Mouse (Mus musculus) ES-E14 (cell line): ENCODE results near the gene Slc45a1. TPM values are rescaled to one million over a fixed set of nuclear protein-coding genes. Genes with fewer than 3 reads are reported as not detected.
A peak's percentile ranks its signal among the peaks of the same experiment; 100 is the strongest.

ENCODE experiments used
- DNase-seq: peaks from one replicate; pipeline ENCODE4 v3.0.0-alpha.2; 2013; ENCODE audit warnings: low read depth, low spot score
- H3K27ac ChIP-seq: 2 replicates; pipeline ENCODE4 v1.5.1; 2012; ENCODE audit warnings: low read depth, mild to moderate bottlenecking, low read length, moderate library complexity, mixed read lengths; ENCODE audit not compliant: poor library complexity, insufficient read depth, severe bottlenecking
- H3K36me3 ChIP-seq: 2 replicates; pipeline ENCODE4 v1.6.1; 2012; ENCODE audit warnings: mild to moderate bottlenecking, low read length, moderate library complexity, mixed read lengths; ENCODE audit not compliant: control insufficient read depth, poor library complexity, insufficient read depth, severe bottlenecking
- H3K4me1 ChIP-seq, 2 experiments: fragments of 150-350 bp in 1 of 2; sonication (generic) in 1 of 2; 2 replicates each; pipeline ENCODE4 v1.6.1; 2012; ENCODE audit warnings: low read length in 2 of 2, mild to moderate bottlenecking in 1 of 2, mixed read lengths in 1 of 2; ENCODE audit not compliant: control insufficient read depth in 2 of 2, insufficient read depth in 2 of 2, poor library complexity in 1 of 2
- H3K4me3 ChIP-seq, 2 experiments: fragments of 150-350 bp in 1 of 2; sonication (generic) in 1 of 2; 2 replicates each; pipeline ENCODE4 v1.5.1; 2012; ENCODE audit warnings: low read length in 2 of 2, low read depth in 1 of 2, mild to moderate bottlenecking in 1 of 2, mixed read lengths in 1 of 2; ENCODE audit not compliant: insufficient read depth in 1 of 2, poor library complexity in 1 of 2, severe bottlenecking in 1 of 2
- H3K9ac ChIP-seq: 2 replicates; pipeline ENCODE4 v1.6.1; 2012; ENCODE audit warnings: low read depth, mild to moderate bottlenecking, low read length, mixed read lengths; ENCODE audit not compliant: poor library complexity, insufficient read depth, severe bottlenecking
- H3K9me3 ChIP-seq: fragments of 150-350 bp; sonication (generic); 2 replicates; pipeline ENCODE4 v1.6.1; 2012; ENCODE audit warnings: low read depth, mild to moderate bottlenecking, low read length; ENCODE audit not compliant: control insufficient read depth, insufficient read depth
- CHD2 ChIP-seq: IDR thresholded peaks from 2 replicates; pipeline ENCODE4 v1.6.1; 2014; ENCODE audit warnings: mild to moderate bottlenecking, low read depth, low read length, inconsistent platforms
- HCFC1 ChIP-seq: IDR thresholded peaks from 2 replicates; pipeline ENCODE4 v1.6.1; 2012; ENCODE audit warnings: low read length, inconsistent platforms, borderline replicate concordance; ENCODE audit not compliant: insufficient read depth
- MAFK ChIP-seq: IDR thresholded peaks from 2 replicates; pipeline ENCODE4 v1.6.1; 2014; ENCODE audit warnings: mild to moderate bottlenecking, low read depth, low read length, inconsistent platforms; ENCODE audit not compliant: insufficient read depth
- ZC3H11A ChIP-seq: IDR thresholded peaks from 2 replicates; pipeline ENCODE4 v1.6.1; 2012; ENCODE audit warnings: low read depth, mild to moderate bottlenecking, inconsistent platforms, low read length, borderline replicate concordance
- ZNF384 ChIP-seq: IDR thresholded peaks from 2 replicates; pipeline ENCODE4 v1.6.1; 2012; ENCODE audit warnings: low read depth, low read length, inconsistent platforms
- in situ Hi-C, 2 experiments: fragments of 600-800 bp; cut with MboI; formaldehyde crosslinking; loops; one replicate each; pipeline ENCODE4 v1.15.1; 2025; ENCODE audit warnings: low sequenced_read_pairs in 2 of 2, inconsistent platforms in 1 of 2; ENCODE audit not compliant: unreplicated experiment in 2 of 2
- total RNA-seq: library from RNA; depleted of rRNA; stranded (reverse); fragments of 300-350 nt; gene quantifications from 2 replicates; pipeline ENCODE4 v1.2.3, GENCODE M21; 2012

The Slc45a1 gene
- total RNA-seq, 1 experiment: 0.98 TPM

DNA sequence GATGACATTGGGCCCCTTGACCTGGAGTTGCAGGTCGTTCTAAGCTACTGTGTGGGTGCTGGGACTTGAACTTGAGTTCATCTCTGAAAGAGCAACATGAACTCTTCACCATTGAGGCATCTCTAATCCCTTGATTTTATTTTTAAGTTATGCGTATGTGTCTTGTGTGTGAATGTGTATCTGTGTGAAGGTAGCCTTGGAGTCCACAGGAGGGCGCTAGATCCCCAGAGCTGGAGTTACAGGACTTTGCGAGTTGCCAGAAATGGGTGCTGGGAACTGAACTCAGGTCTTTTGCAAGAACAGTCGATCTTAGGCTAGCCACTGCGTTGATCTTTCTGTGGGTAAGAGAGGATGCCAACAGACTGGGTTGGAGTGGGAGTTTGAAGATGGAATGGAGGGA is 4.5 kb upstream of the Slc45a1 start:
- no peak overlapping the region for H3K9ac ChIP-seq
- H3K36me3 ChIP-seq: no peaks in the 10 kb centered on the region
- TF ChIP-seq ZNF384 (no peak), HCFC1 (no peak), CHD2 (no peak), ZC3H11A (peak; percentile 37; the same call in 1 of the 2 replicates), MAFK (no peak)
- in situ Hi-C loops: loop anchor here (10.0 to 25.0 kb wide), 2 partner anchors 231 to 248 kb away; no protein-coding TSS in a partner anchor
- no peak overlapping the region for H3K27ac ChIP-seq
- peak; percentile 63 for DNase-seq
- H3K4me3 ChIP-seq: no peak overlapping the region
- peaks cover 0 to 25% of the 10 kb centered on the region in 2 experiments; a peak in 2 of 4 replicates for H3K4me1 ChIP-seq
- no peaks in the 10 kb centered on the region for H3K9me3 ChIP-seq

DNA sequence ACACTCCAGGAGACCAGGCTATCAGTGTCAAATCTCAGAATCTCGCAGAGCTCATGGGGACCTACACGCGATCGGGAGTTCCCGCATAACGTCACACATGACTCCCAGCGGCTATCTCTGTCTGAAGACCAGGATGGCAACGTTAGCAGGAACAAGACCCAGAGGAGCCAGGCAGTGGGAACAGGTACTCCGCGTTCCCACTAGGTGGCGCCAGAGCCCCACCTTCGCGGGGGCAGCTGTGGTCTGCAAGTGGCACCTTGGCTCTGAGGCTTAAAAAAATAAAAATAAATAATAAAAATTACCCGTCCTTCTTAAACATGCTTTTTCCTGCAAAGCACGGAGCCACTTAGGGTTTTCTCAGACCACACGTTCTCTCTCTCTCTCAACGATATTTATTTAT is 4.0 kb upstream of the Slc45a1 start:
- peak; percentile 78; the same call in 1 of the 2 replicates for TF ChIP-seq ZNF384
- peak; percentile 98 for TF ChIP-seq ZC3H11A
- no peak for TF ChIP-seq MAFK
- no peak for TF ChIP-seq CHD2
- TF ChIP-seq HCFC1: no peak
- no peaks in the 10 kb centered on the region for H3K9me3 ChIP-seq
- peaks cover 0 to 22% of the 10 kb centered on the region in 2 experiments; a peak in 2 of 4 replicates for H3K4me1 ChIP-seq
- H3K4me3 ChIP-seq: no peak overlapping the region
- no peak overlapping the region for H3K9ac ChIP-seq
- no peak overlapping the region for H3K27ac ChIP-seq
- no peaks in the 10 kb centered on the region for H3K36me3 ChIP-seq
- DNase-seq: peak; percentile 69
- in situ Hi-C loops: loop anchor here (10.0 to 25.0 kb wide), 2 partner anchors 231 to 249 kb away; no protein-coding TSS in a partner anchor

DNA sequence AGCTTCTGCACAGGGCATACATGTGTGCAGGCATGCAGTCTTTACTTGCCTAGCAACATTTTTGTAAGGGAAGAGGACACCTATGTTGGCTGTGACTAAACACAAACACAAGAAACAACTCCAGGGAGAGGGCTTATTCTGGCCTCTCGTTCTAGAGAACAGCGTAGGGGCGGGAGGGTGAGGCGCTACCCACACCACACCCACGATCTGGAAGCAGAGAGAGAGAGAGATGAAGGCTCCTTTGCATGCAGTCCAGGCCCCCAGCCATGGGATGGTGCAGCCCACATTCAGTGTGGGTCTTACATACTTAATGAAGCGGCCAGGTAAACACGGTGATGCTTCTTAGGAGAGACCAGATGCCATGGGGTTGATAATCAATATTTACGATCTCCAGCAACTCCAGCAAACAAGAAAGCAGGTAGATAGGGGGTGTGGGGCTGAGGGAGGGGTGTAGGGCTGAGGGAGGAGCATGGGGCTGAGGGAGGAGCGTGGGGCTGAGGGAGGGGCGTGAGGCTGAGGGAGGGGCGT is 1.2 kb upstream of the Slc45a1 start:
- in situ Hi-C loops: loop anchor here (10.0 to 25.0 kb wide), 2 partner anchors 234 to 252 kb away; no protein-coding TSS in a partner anchor
- H3K4me3 ChIP-seq: no peak overlapping the region
- no peak overlapping the region for H3K27ac ChIP-seq
- no peak for DNase-seq
- TF ChIP-seq ZNF384 (no peak), ZC3H11A (no peak), CHD2 (no peak), MAFK (no peak), HCFC1 (no peak)
- peaks cover 0 to 13% of the 10 kb centered on the region in 2 experiments; a peak in 1 of 4 replicates for H3K4me1 ChIP-seq
- H3K36me3 ChIP-seq: no peaks in the 10 kb centered on the region
- H3K9ac ChIP-seq: no peak overlapping the region
- no peaks in the 10 kb centered on the region for H3K9me3 ChIP-seq

DNA sequence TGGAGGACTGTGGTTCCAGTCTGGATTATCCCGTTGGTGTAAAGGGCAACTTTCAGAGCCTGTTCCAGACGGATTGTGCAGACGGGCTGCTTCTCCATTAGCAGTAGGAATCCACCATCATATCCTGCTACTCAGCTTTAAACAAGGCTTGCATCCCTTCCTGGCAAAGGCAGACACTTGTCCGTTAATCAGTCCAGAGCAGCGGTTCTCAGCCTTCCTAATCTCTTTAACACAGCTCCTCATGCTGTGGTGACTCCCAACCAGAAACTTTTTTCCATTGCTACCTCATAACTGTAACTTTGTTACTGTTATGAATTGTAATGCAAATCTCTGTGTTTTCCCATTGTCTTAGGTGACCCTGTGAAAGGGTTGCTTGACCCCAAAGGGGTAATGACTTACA is 2.6 kb downstream of the Slc45a1 start:
- H3K9ac ChIP-seq: no peak overlapping the region
- in situ Hi-C loops: no loop called here
- no peaks in the 10 kb centered on the region for H3K9me3 ChIP-seq
- TF ChIP-seq HCFC1 (no peak), MAFK (no peak), ZC3H11A (no peak), ZNF384 (no peak), CHD2 (no peak)
- H3K27ac ChIP-seq: no peak overlapping the region
- H3K4me1 ChIP-seq: peaks cover 0 to 8% of the 10 kb centered on the region in 2 experiments; a peak in 1 of 4 replicates
- no peak overlapping the region for H3K4me3 ChIP-seq
- DNase-seq: no peak
- H3K36me3 ChIP-seq: no peaks in the 10 kb centered on the region
